Mouse (Mus musculus) kidney, postnatal 4 days (tissue): ENCODE results near the gene Fgd5.

Experiments used
- DNase-seq, 2 experiments: peaks; one replicate each; pipeline ENCODE4 v3.0.0; 2021; ENCODE audit warnings: mixed read lengths in 2 of 2

The Fgd5 gene

GRCm38 (mm10) chr6:92010895-92011294, 32.2 kb downstream of the Fgd5 start:
- DNase-seq, result no peak

GRCm38 (mm10) chr6:92012413-92012812, 33.7 kb downstream of the Fgd5 start:
- DNase-seq, result no peak

- no peak for DNase-seq
These were observed 34.4 kb downstream of the Fgd5 start for GRCm38 (mm10) chr6:92013035-92013434.

- DNase-seq, result no peak
These were observed 34.9 kb downstream of the Fgd5 start for GRCm38 (mm10) chr6:92013620-92014019.

GRCm38 (mm10) chr6:92014936-92015335, 36.3 kb downstream of the Fgd5 start:
- peak; percentile 44 to 66 for DNase-seq

- DNase-seq, result no peak
These were observed 37.2 kb downstream of the Fgd5 start for GRCm38 (mm10) chr6:92015848-92016247.

GRCm38 (mm10) chr6:92016738-92017137, 38.1 kb downstream of the Fgd5 start:
- DNase-seq, result no peak

- peak in 1 of 2 experiments; percentile 47 for DNase-seq
These were observed 39.7 kb downstream of the Fgd5 start for GRCm38 (mm10) chr6:92018421-92018820.

- DNase-seq, result peak; percentile 36 to 48
These were observed 42.4 kb downstream of the Fgd5 start for GRCm38 (mm10) chr6:92021061-92021460.

GRCm38 (mm10) chr6:92021506-92021905, 42.8 kb downstream of the Fgd5 start:
- DNase-seq, result peak; percentile 36 to 58

- DNase-seq, result no peak
These were observed 46.6 kb downstream of the Fgd5 start for GRCm38 (mm10) chr6:92025252-92025651.

- DNase-seq, result no peak
These were observed 48.7 kb downstream of the Fgd5 start for GRCm38 (mm10) chr6:92027379-92027778.

GRCm38 (mm10) chr6:92030646-92031045, 52.0 kb downstream of the Fgd5 start:
- no peak for DNase-seq

- DNase-seq, result peak; percentile 37 to 57
These were observed 56.0 kb downstream of the Fgd5 start for GRCm38 (mm10) chr6:92034713-92035112.

GRCm38 (mm10) chr6:92036372-92036771, 57.7 kb downstream of the Fgd5 start:
- DNase-seq, result peak; percentile 37 to 45

GRCm38 (mm10) chr6:92038158-92038557, 59.5 kb downstream of the Fgd5 start:
- DNase-seq, result no peak

GRCm38 (mm10) chr6:92041271-92041670, 62.6 kb downstream of the Fgd5 start:
- peak; percentile 42 to 62 for DNase-seq

- DNase-seq, result peak; percentile 55 to 62
These were observed 63.4 kb downstream of the Fgd5 start for GRCm38 (mm10) chr6:92042055-92042454.

- DNase-seq, result no peak
These were observed 64.2 kb downstream of the Fgd5 start for GRCm38 (mm10) chr6:92042850-92043249.

- no peak for DNase-seq
These were observed 79.1 kb downstream of the Fgd5 start for GRCm38 (mm10) chr6:92057768-92058167.

GRCm38 (mm10) chr6:92061725-92062124, 83.0 kb downstream of the Fgd5 start:
- no peak for DNase-seq

GRCm38 (mm10) chr6:92063452-92063851, 84.8 kb downstream of the Fgd5 start:
- DNase-seq, result no peak

- no peak for DNase-seq
These were observed 85.4 kb downstream of the Fgd5 start for GRCm38 (mm10) chr6:92064101-92064500.

- peak; percentile 81 for DNase-seq
These were observed 87.2 kb downstream of the Fgd5 start for GRCm38 (mm10) chr6:92065721-92066496.
